Mouse (Mus musculus) heart, postnatal 0 days (tissue): ENCODE data around the gene Aldh1b1. TPM values are rescaled to one million over a fixed set of nuclear protein-coding genes. Genes with fewer than 3 reads are reported as not detected.

Experiments used
- ATAC-seq: fragments of 200-750 bp; cut with Nextera tagmentation; 2 replicates; pipeline ENCODE4 v1.8.0; 2017; ENCODE audit warnings: low read depth, moderate number of reproducible peaks, moderate library complexity; ENCODE audit not compliant: insufficient read depth
- DNase-seq: peaks from one replicate; pipeline ENCODE4 v3.0.0-alpha.2; 2016; ENCODE audit warnings: low spot score
- H3K27ac ChIP-seq: fragments of 300-500 bp; sonication (generic); 2 replicates; pipeline ENCODE4 v1.5.1; 2014; ENCODE audit warnings: low read depth, mild to moderate bottlenecking
- H3K27me3 ChIP-seq: fragments of 300-500 bp; sonication (generic); 2 replicates; pipeline ENCODE4 v1.6.1; 2014; ENCODE audit warnings: low read length, mixed read lengths; ENCODE audit not compliant: control insufficient read depth, insufficient read depth
- H3K36me3 ChIP-seq: fragments of 300-500 bp; sonication (generic); replicated peaks from 2 replicates; pipeline ENCODE4 v1.6.1; 2014; ENCODE audit warnings: low read length, mixed read lengths; ENCODE audit not compliant: control insufficient read depth, insufficient read depth
- H3K4me1 ChIP-seq: fragments of 300-500 bp; sonication (generic); 2 replicates; pipeline ENCODE4 v1.6.1; 2014; ENCODE audit warnings: antibody characterized with exemption; ENCODE audit not compliant: control insufficient read depth, insufficient read depth
- H3K4me2 ChIP-seq: fragments of 300-500 bp; sonication (generic); 2 replicates; pipeline ENCODE4 v1.6.1; 2014; ENCODE audit warnings: low read depth, mild to moderate bottlenecking, low read length, moderate library complexity
- H3K4me3 ChIP-seq: fragments of 300-500 bp; sonication (generic); 2 replicates; pipeline ENCODE4 v1.5.1; 2014; ENCODE audit warnings: low read depth, low read length
- H3K9ac ChIP-seq: fragments of 300-500 bp; sonication (generic); replicated peaks from 2 replicates; pipeline ENCODE4 v1.6.1; 2014; ENCODE audit warnings: low read depth, low read length, mixed read lengths
- H3K9me3 ChIP-seq: fragments of 300-500 bp; sonication (generic); replicated peaks from 2 replicates; pipeline ENCODE4 v1.6.1; 2016; ENCODE audit warnings: low read length; ENCODE audit not compliant: control insufficient read depth
- CTCF ChIP-seq: IDR thresholded peaks from 2 replicates; pipeline ENCODE4 v1.5.1; 2016; ENCODE audit warnings: antibody characterized with exemption, control low read depth, low read depth
- EP300 ChIP-seq: IDR thresholded peaks from 2 replicates; pipeline ENCODE4 v1.6.1; 2016; ENCODE audit warnings: antibody characterized with exemption, low read depth
- WGBS: fragments of 180-500 bp; shearing (Covaris S2); extraction: QIAGEN DNeasy Blood & Tissue Kit; methylation state at CpG from one replicate; pipeline ENCODE4 v1.1.7; 2014; 5-methylcytosine and 5-hydroxymethylcytosine counted together
- polyA plus RNA-seq: library from polyadenylated mRNA; unstranded; fragments of >200 nt; fragmentation: Nextera tagmentation; extraction: Ambion mirVana; gene quantifications from 2 replicates; pipeline ENCODE4 v1.2.1, GENCODE M21; 2015
- total RNA-seq: library from RNA; depleted of rRNA; stranded (reverse); fragments of >200 nt; gene quantifications from 2 replicates; pipeline ENCODE4 v1.2.3, GENCODE M21; 2014; ENCODE audit warnings: low replicate concordance; rRNA removed

The Aldh1b1 gene
- total and polyA plus RNA-seq, 2 experiments from 2014 or later, result 200 to 238 TPM

DNA sequence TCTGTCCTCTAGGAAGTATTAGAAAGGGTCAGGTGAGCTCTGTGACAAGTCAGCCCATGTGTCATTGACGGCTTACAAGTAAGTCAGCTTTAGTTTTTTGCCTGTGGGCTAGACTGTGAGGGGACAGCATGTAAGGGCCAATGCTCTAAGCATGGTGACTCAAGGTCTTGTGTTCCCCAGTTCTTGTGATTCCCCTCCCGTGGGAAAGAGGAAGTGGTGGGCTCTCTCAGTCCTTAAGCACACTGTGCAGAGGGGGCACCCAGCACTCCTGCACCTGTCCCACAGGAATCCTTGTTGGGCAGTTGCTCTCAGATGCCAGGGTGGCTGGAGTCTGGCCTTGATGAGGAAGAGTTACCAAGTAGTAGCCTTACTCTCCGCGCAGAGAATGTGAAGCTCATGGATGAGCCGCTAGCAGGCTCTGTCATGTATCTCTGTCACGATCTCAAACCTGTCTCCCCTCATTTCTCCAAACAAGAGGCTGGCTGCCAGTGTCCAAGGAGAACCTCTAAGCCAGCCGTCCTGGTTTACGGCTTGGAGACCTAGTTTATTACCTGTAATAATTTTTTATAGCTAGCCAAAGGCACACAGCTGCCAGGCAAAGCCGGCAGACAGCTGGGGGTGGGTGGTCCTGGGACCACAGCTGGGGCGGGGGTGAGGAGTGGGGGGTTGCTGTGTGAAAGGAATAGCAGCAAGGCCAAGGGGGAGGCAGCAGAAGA is 49.4 kb downstream of the Aldh1b1 start, which contains the start of gene Stra6l:
Stra6l (plus strand) TSS at position 556 of the 716 bp plus-strand sequence.
- Histone ChIP-seq H3K4me2 (no peak within 1 kb of the TSS), H3K9me3 (no peaks in the 10 kb centered on the region), H3K4me3 (no peak within 1 kb of the TSS), H3K4me1 (peaks cover 2% of the 10 kb centered on the region; the same call in 1 of the 2 replicates), H3K9ac (no peak within 1 kb of the TSS), H3K27ac (no peak within 1 kb of the TSS), H3K27me3 (0 out of 2 replicates have a peak, but pooled peaks cover 4% of the 10 kb centered on the region), H3K36me3 (no peaks in the 10 kb centered on the region)
- TF ChIP-seq EP300 (no peak), CTCF (no peak)
- DNase-seq (no peak), ATAC-seq (no peak)
- 69% methylated on average over 10 of the region's 10 CpGs for WGBS

DNA sequence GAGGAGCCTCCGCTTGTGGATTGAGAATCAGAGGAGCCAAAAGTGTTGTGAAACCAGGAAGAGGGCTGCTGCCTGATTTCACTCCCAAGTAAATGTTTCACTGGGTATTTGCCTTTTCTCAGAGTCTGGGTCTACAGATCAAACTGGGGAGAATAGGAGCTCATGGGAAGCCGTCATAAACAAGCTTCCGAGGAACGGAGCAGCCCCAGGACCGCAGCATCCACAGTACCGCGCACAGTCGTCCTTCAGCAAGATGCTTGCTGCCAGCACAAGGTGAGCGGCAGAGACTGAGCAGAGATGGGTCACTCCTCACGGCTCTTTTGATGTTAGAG is 50.0 kb downstream of the Aldh1b1 start:
- 0 out of 2 replicates have a peak, but pooled peaks cover 4% of the 10 kb centered on the region for H3K27me3 ChIP-seq
- TF ChIP-seq EP300, result no peak
- no peak for TF ChIP-seq CTCF
- no peak for DNase-seq
- no peak overlapping the region for H3K4me3 ChIP-seq
- no peak overlapping the region for H3K27ac ChIP-seq
- no peak overlapping the region for H3K4me2 ChIP-seq
- WGBS, result 61% methylated on average over 10 of the region's 10 CpGs
- H3K9me3 ChIP-seq, result no peaks in the 10 kb centered on the region
- H3K4me1 ChIP-seq, result peaks cover 7% of the 10 kb centered on the region; the same call in 1 of the 2 replicates
- no peak for ATAC-seq
- H3K36me3 ChIP-seq, result no peaks in the 10 kb centered on the region
- H3K9ac ChIP-seq, result no peak overlapping the region

DNA sequence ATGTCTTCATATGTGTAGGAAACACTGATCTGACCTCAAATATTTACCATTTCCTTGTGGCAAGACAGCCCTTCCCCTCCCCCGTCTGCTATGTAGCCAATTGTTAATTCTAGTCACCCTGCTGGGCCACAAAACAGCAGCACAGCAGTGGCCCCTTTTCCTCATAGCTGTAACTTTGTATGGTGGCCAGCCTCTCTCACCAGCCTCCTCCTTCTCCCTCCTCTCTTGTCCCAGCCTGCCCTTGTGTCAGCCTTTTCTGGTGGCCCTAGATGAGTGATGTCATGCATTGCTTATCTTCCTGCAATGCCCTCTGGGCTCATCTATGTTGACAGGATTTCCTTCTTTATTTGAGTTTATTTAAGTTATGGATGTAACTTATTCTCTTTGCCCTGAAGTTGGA is 50.6 kb downstream of the Aldh1b1 start:
- no peak for ATAC-seq
- WGBS, result 81% methylated on average over 1 of the region's 1 CpGs
- TF ChIP-seq CTCF (no peak), EP300 (no peak)

DNA sequence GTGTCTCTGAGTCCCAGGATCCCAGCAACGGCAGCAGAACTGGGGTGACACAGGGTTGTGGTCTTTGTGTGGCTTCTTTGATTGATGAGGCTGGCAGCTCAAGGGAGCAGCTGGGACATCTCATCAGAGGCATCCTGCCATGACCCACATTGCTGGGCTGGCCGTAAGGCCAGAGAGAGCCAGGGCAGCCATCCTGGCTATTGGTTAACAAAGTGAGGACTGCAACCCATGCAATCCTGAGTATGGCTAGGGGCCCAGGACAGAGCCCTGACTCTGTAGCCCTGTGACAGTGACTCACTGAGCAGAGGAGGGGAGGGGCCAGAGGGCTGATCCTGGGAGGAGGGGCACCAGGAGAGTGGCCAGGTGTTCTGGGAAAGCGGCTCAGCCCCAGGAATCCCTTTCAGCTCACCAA is 52.8 kb downstream of the Aldh1b1 start:
- TF ChIP-seq CTCF (no peak), EP300 (no peak)
- DNase-seq (no peak), ATAC-seq (no peak)
- no peak overlapping the region for H3K4me3 ChIP-seq
- no peaks in the 10 kb centered on the region for H3K27me3 ChIP-seq
- H3K4me2 ChIP-seq, result no peak overlapping the region
- H3K9ac ChIP-seq, result no peak overlapping the region
- 44% methylated on average over 3 of the region's 3 CpGs for WGBS
- no peaks in the 10 kb centered on the region for H3K36me3 ChIP-seq
- H3K4me1 ChIP-seq, result peaks cover 9% of the 10 kb centered on the region; the same call in 1 of the 2 replicates
- H3K9me3 ChIP-seq, result no peaks in the 10 kb centered on the region
- no peak overlapping the region for H3K27ac ChIP-seq

More for the DNA sequence above, 50.6 kb downstream of the Aldh1b1 start:
- no peak overlapping the region for H3K27ac ChIP-seq
- no peak overlapping the region for H3K4me3 ChIP-seq
- H3K9me3 ChIP-seq, result no peaks in the 10 kb centered on the region
- no peak overlapping the region for H3K4me2 ChIP-seq
- H3K9ac ChIP-seq, result no peak overlapping the region
- H3K27me3 ChIP-seq, result 0 out of 2 replicates have a peak, but pooled peaks cover 4% of the 10 kb centered on the region
- H3K4me1 ChIP-seq, result peaks cover 9% of the 10 kb centered on the region; the same call in 1 of the 2 replicates
- H3K36me3 ChIP-seq, result no peaks in the 10 kb centered on the region
- no peak for DNase-seq

DNA sequence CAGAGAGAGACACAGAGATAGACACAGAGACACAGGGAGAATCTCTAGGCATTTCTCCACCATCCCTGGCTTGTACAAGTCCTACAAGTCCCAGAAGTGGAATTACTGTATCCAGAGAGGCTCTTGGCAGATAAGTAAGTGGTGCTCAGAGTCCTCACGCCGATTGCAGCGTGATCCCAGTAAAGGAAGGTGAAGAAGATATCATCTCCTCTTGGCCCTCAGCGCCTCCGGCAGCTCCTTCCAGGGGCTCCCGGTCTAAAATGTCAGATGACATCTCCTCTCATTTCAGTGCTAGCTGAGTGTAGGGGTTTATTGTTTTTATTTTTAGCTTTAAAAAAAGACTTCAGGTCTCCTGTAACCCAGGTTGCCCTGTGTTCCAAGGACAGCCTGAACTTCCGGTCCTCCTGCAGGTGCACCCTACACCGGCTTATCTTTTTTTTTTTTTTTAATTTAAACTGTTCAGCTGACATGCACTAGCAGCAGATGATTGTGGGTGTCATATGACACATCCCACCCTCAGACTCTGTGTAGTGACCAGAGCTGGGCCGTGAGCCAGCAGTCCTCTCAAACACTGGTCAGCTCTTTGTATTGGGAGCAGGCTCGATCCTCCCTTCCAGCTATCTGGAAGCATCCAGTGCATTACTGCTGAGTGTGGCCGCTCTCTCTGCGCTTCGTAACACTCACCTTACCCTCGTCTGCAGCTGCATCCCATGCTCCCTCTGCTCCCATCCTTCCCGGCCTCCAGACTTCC is 54.8 kb downstream of the Aldh1b1 start:
- TF ChIP-seq EP300 (no peak), CTCF (no peak)
- Histone ChIP-seq H3K27ac (no peak overlapping the region), H3K9ac (no peak overlapping the region), H3K9me3 (no peaks in the 10 kb centered on the region), H3K4me1 (peaks cover 9% of the 10 kb centered on the region; the same call in 1 of the 2 replicates), H3K4me3 (no peak overlapping the region), H3K4me2 (no peak overlapping the region), H3K36me3 (no peaks in the 10 kb centered on the region), H3K27me3 (no peaks in the 10 kb centered on the region)
- ATAC-seq (no peak), DNase-seq (no peak)
- whole genome bisulfite sequencing, result 38% methylated on average over 15 of the region's 15 CpGs

Other genes with a start within 250 kb of the Aldh1b1 start
- 9.3 and 9.7 TPM in 2 replicates for gene Igfbpl1, start 27.9 kb downstream of the Aldh1b1 start, total RNA-seq
- 1.6 and 2.0 TPM in 2 replicates for gene Igfbpl1, start 27.9 kb downstream of the Aldh1b1 start, polyA plus RNA-seq
- gene Stra6l, start 49.6 kb downstream of the Aldh1b1 start, total RNA-seq, result 0.19 TPM in 1 of 2 replicates, not detected in the other
- 0.12 and 0.18 TPM in 2 replicates for gene Stra6l, start 49.6 kb downstream of the Aldh1b1 start, polyA plus RNA-seq
- 0.46 TPM in 1 of 2 replicates, not detected in the other for gene Ccdc180, start 91.3 kb downstream of the Aldh1b1 start, total RNA-seq
- 0.10 and 0.12 TPM in 2 replicates for gene Ccdc180, start 91.3 kb downstream of the Aldh1b1 start, polyA plus RNA-seq
- 18.7 and 45.8 TPM in 2 replicates for gene Tdrd7, start 166.3 kb downstream of the Aldh1b1 start, total RNA-seq
- gene Tdrd7, start 166.3 kb downstream of the Aldh1b1 start, polyA plus RNA-seq, result 13.1 and 17.3 TPM in 2 replicates
- gene Tmod1, start 239.9 kb downstream of the Aldh1b1 start, total RNA-seq, result 127 and 163 TPM in 2 replicates
- 220 and 224 TPM in 2 replicates for gene Tmod1, start 239.9 kb downstream of the Aldh1b1 start, polyA plus RNA-seq